Mouse (Mus musculus) cerebellum, adult 18-20 months (tissue): Measurements from ENCODE around the gene Clip1.
A peak's percentile ranks its signal among the peaks of the same experiment; 100 is the strongest.

Source experiments
- DNase-seq, 2 experiments: peaks; one replicate each; pipeline ENCODE4 v3.0.0; 2021

The Clip1 gene

GRCm38 (mm10) chr5:123670800-123671472 lies 13.5 kb downstream of the Clip1 start:
- peak in 1 of 2 experiments; percentile 33 for DNase-seq

GRCm38 (mm10) chr5:123669991-123670799 lies 14.2 kb downstream of the Clip1 start:
- DNase-seq, result no peak

DNA sequence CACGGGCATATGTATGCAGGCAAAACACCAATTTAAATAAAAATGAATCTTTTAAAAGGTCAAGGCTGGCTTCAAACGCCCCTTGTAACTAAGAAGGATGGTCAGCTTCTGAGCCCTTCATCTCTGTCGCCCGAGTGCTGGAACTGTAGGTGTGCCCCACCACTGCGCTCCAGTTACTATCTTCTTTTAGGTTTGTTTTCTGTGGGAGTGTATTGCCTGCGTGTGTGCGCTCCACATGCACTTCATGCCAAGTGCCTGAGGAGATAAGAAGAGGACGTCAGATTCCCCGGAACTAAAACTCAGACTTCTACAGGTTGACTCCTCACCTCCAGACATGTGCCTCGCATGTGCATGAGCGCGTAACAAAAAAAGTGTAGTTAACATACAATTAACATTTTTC lies 16.5 kb downstream of the Clip1 start:
- no peak for DNase-seq

DNA sequence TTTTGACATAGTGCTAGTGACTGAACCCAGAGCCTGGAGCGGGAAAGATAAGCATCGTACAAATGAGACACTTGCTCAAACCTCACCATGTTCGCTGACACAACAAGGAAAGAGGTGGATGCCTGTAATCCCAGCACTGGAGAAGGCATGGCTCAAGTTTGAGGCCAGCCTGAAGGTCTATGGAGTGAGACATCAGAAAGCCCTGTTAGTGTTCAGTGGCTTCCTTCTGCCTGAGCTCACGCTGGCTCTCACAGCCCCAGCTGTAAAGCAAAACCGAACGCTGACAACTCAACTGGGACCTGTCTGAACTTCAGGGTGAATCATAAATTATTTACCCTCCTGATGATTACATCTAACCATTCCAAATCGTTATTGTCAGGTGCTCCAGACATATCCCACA lies 18.5 kb downstream of the Clip1 start:
- DNase-seq, result no peak

DNA sequence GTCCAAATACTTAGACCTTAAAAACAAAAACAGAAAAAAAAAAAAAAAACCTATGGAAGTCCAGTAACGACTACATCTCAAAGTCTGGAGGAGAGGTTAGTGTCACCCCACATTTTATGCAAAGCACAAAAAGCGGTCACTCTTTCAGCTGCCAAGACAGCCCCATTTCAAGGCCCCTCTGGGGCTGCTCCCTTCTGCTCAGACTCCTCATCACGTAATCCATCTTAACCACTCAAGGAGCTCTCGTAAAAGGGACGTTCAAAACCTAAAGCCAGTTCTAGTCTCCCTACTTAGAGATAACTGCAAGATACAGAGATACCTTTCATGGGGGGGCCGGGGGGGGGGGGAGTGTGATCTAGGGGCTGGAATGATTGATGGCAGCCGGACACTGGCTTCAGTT lies 20.1 kb downstream of the Clip1 start:
- DNase-seq, result no peak

- DNase-seq, result no peak
These were observed 22.4 kb downstream of the Clip1 start for GRCm38 (mm10) chr5:123662059-123662458.

GRCm38 (mm10) chr5:123661602-123662001 lies 22.8 kb downstream of the Clip1 start:
- no peak for DNase-seq

- no peak for DNase-seq
These were observed 26.8 kb downstream of the Clip1 start for GRCm38 (mm10) chr5:123657651-123658050.

GRCm38 (mm10) chr5:123654937-123655336 lies 29.5 kb downstream of the Clip1 start:
- no peak for DNase-seq

GRCm38 (mm10) chr5:123653287-123653801 lies 31.1 kb downstream of the Clip1 start:
- no peak for DNase-seq

GRCm38 (mm10) chr5:123650825-123651224 lies 33.6 kb downstream of the Clip1 start:
- no peak for DNase-seq

DNA sequence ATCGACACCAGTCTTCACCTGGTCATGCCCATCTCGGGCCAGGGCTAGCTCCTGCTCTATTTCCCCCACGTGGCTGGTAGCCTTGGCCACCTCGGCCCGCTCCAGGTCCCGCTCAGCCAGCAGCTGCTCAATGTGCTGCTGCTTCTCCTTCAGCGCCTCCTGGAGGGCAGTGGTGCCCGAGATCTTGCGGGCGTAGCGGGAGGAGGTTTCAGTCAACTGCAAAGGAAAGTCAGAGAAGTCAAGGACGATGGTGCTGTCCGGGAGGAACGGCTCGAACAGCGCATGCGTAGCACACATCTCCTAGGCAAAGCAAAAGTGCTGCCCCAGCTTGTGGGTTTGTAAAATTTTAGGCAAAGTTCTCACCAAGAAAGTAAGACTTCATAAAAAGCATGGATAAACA lies 42.0 kb downstream of the Clip1 start:
- no peak for DNase-seq

DNA sequence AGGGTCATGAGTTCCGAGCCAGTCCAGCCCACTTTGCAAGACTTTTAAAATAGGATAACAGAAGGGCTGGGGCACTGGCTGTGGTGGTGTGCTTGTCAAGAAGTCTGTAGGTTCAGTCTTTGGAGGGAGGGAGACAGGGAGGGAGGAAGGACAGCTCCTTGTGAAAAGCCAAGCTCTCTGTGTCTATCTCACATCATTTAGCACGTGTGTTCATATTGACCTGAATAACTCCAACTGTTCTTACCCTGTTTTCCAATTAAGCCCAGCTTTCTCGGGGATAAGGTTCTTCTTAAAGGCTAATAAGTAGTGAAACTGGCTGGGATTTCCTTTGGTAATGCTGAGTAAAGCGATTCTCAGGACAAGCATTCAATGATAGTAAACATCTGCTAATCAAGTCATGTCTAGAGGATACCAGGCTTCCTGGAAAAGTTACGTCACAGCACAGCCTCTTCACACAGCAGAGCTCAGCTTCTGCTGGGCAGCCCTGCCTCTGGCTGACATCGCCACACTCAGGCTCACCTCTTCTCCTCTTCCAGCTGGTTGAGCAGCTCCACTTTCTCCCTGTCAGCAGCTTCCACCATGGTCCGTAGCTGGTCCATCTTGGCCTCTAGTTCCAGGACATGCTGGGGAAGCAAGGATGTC lies 43.0 kb downstream of the Clip1 start:
- DNase-seq, result no peak

GRCm38 (mm10) chr5:123640181-123640580 lies 44.2 kb downstream of the Clip1 start:
- no peak for DNase-seq

DNA sequence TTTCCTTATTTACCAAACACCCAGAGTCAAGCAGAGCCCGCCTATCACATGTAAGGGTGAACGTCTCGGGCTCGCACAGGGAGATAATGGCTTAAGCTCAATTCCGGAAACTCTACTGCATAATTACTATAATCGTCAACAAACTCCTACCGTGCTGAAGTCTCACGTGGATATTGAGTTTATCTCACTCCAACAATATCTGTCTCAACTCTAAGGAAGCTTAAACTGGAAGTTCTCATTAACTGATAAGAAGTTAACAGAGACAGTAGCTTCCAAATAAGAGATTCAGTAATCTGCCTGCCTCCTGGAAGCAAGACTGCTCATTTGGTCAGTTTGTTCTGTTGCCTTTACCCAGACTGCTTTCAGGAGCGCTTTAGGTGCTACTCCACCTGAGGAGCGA lies 53.2 kb downstream of the Clip1 start:
- no peak for DNase-seq

GRCm38 (mm10) chr5:123626631-123627030 lies 57.8 kb downstream of the Clip1 start:
- peak; percentile 76 to 77 for DNase-seq

- peak; percentile 61 to 71 for DNase-seq
These were observed 62.0 kb downstream of the Clip1 start for GRCm38 (mm10) chr5:123622421-123622820.

- DNase-seq, result peak; percentile 25 to 47
These were observed 65.9 kb downstream of the Clip1 start for GRCm38 (mm10) chr5:123618558-123618957.

DNA sequence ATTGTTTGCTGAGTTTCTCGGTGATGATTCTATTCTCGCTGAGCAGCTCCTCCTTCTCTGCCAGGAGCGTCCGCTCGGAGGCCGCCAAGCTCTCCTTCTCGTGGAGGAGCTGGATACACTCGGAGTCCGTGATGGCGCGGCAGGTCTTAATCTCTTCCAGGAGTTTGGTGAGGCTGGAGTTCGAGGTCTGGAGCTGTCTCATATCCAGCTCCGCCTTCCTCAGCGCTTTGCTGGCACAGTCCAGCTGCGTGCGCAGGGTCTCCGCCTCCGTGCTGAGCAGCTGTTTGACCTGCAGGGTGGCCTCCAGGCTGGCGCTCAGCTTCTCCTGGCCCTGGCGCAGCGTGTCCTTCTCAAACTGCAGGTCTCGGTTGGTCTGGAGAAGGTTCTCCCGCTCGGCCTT lies 70.2 kb downstream of the Clip1 start:
- no peak for DNase-seq

- peak; percentile 83 to 85 for DNase-seq
These were observed 74.6 kb downstream of the Clip1 start for GRCm38 (mm10) chr5:123609843-123610242.

DNA sequence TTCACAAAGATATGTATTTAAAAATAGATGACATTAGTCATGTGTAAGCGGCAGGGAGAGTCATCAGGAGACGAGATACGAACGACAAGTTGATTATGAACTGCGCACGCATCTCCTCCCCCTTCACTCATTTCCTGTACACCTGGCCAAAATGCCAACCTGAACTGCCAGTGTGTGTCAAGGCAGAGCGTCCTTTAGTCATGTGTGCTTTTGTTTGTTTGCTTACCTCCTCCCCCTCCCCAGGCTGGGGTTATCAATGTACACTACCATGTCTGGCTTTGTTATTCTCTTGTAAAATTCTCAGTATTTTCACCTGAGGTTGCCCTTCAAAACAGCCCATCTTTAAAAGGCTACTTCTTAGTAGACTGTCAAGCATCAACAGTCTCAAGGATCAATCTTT lies 75.0 kb downstream of the Clip1 start:
- DNase-seq, result no peak

DNA sequence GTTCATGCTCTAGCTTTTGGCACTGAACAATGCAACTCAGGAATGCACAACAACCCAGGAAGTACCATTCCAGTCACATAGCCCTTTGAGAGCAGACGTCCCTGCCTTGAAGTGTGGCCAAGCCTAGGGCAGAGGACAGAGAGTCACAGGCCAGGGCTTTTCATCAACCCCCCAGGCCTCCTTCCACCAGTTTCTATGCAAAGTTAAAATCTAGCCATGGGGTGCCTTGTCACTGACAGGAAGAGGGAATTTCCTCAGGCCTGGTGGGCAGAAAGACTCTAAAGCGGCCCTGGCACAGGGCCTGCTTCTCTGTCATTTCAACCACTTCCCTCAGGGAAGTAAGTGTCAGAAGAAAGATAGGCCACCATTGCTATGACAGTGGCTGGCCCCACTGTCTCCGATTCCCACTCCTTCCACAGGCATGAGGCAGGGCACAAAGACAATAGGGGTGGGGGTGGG lies 77.2 kb downstream of the Clip1 start:
- DNase-seq, result no peak

GRCm38 (mm10) chr5:123603496-123603895 lies 80.9 kb downstream of the Clip1 start:
- no peak for DNase-seq

DNA sequence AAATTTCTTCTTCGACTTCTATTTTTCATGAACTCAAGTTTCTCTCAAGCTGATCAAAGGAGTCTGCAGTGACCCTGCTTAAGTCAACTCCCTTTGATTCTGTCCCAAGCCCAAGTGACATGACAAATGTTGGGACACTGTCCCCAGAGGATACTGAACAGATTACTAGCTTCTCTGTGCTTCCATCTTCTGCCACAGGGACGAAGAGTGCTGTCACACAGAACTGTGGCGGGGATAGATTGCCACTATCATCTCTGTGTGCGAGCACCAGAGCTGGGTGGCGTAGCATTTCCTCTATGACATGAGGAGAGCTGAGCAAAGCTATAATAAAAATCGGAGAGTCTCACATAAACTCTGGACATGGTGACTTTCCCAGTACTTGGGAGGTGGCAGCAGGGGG lies 82.2 kb downstream of the Clip1 start:
- DNase-seq, result no peak
